Mouse (Mus musculus): ENCODE results near the gene Vmn1r36. TPM values are rescaled to one million over a fixed set of nuclear protein-coding genes. Genes with fewer than 3 reads are reported as not detected.

The Vmn1r36 gene
- polyA plus RNA-seq (2015; fragmentation: Nextera tagmentation; extraction: Ambion mirVana) = not detected in 2 replicates

DNA sequence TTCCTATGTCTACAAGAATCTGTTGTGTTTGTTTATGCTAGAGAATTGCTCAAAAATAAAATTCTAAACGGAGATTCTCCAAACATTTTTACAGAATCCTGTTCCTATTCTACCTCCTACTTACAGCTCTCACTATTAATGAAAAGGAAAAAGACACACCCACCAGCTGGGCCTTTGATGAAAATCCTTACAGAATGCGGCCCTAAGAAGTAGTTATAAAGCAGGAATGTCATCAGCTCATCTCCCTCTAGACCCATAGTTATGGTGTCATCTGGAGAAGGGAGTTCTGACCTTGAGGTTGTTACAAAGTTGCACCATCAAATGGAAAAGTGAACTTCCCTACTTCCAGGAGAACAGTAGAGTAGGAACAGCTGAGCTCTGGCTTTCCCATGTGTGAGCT is at the start of gene Vmn1r36:
Gene Vmn1r36, minus strand, starts transcription at position 101 of the 400 bp plus-strand sequence.

DNA sequence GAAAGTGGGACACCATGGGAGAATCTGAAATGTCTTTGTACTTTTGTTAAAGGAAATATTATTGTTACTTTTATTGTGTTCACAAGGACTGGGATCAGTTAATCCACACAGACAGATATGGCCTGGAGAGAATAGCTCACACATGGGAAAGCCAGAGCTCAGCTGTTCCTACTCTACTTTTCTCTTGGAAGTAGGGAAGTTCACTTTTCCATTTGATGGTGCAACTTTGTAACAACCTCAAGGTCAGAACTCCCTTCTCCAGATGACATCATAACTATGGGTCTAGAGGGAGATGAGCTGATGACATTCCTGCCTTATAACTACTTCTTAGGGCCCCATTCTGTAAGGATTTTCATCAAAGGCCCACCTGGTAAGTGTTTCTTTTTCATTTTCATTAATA is 10.1 kb upstream of the Vmn1r36 start, which contains the start of gene Vmn1r37:
Gene Vmn1r37, plus strand, starts transcription at position 301 of the 400 bp plus-strand sequence.

GRCm38 (mm10) chr6:66685806-66686205 is 33.2 kb downstream of the Vmn1r36 start, which contains the start of gene Vmn1r35:
TSS of gene Vmn1r35 (minus strand) at chr6:66685906.

Other genes with a start within 250 kb of the Vmn1r36 start
- gene Mad2l1, start 183.8 kb downstream of the Vmn1r36 start, polyA plus RNA-seq (2015; fragmentation: Nextera tagmentation; extraction: Ambion mirVana) = 26.3 and 39.0 TPM in 2 replicates
- 0.05 TPM in 1 of 2 replicates, not detected in the other for gene Vmn1r32, start 159.1 kb downstream of the Vmn1r36 start, polyA plus RNA-seq (2015; fragmentation: Nextera tagmentation; extraction: Ambion mirVana)
- gene Vmn1r33, start 100.9 kb downstream of the Vmn1r36 start, polyA plus RNA-seq (2015; fragmentation: Nextera tagmentation; extraction: Ambion mirVana) = not detected in 2 replicates
- gene Vmn1r34, start 75.3 kb downstream of the Vmn1r36 start, polyA plus RNA-seq (2015; fragmentation: Nextera tagmentation; extraction: Ambion mirVana) = not detected in 2 replicates
- gene Vmn1r35, start 33.3 kb downstream of the Vmn1r36 start, polyA plus RNA-seq (2015; fragmentation: Nextera tagmentation; extraction: Ambion mirVana) = not detected in 2 replicates
- not detected in 2 replicates for gene Vmn1r37, start 10.2 kb upstream of the Vmn1r36 start, polyA plus RNA-seq (2015; fragmentation: Nextera tagmentation; extraction: Ambion mirVana)
- not detected in 2 replicates for gene Vmn1r38, start 63.5 kb upstream of the Vmn1r36 start, polyA plus RNA-seq (2015; fragmentation: Nextera tagmentation; extraction: Ambion mirVana)
- gene Vmn1r39, start 91.4 kb upstream of the Vmn1r36 start, polyA plus RNA-seq (2015; fragmentation: Nextera tagmentation; extraction: Ambion mirVana) = not detected in 2 replicates
- gene Gng12, start 177.2 kb upstream of the Vmn1r36 start, polyA plus RNA-seq (2015; fragmentation: Nextera tagmentation; extraction: Ambion mirVana) = 159 and 205 TPM in 2 replicates

Data from urinary bladder, postnatal 0 days (tissue).